Mouse (Mus musculus): ENCODE data around the gene Ldah.
A peak's percentile ranks its signal among the peaks of the same experiment; 100 is the strongest.
"Not testable (repeated sequence)": the region's sequence is repeated elsewhere in the genome, so short reads cannot be mapped to it uniquely, and the experiment has no call there.

Gene Ldah

DNA sequence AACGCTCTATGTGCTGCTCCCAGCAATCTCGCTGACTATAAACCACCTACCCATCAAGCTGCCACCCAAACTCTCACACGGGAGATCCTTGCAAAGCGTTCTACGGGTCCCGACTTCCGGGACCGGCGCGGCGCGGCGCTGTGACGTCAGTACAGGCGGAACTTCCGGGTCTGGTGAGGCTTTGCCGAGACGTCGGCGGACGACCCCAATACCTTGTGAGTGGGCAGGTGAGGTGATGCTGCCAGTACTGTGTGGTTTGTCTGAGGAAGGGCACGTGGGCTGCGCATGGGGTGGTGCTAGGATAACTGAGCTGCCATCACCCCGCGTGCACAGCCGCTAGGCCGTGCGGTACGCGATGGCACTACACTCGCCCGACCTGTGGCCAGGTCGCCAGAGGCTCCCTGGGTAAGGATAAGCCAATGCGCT lies at the start of gene Ldah:
Gene Ldah, plus strand, starts transcription at position 130 of the 426 bp plus-strand sequence.
- peak; percentile 96 for DNase-seq (ENCODE audit: low read depth, low spot score)

DNA sequence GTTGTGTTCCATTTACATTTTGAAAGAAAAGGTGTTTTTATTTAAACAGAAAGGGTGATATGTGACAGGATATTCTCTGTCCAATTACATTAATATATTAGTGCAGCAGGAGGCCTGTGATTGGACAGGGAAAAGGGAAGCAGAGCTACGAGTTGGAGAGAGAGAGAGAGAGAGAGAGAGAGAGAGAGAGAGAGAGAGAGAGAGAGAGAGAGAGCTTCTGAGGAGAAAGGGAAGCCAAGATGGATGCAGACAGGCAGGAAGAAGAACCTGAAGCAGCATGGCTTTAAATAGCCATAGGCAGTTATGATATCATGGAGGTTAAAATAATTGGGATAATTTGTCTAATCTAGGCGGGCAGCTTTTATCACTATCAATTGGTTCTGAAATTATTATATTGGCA lies 40.2 kb upstream of the Ldah start:
- DNase-seq (ENCODE audit: low read depth, low spot score) = no peak

DNA sequence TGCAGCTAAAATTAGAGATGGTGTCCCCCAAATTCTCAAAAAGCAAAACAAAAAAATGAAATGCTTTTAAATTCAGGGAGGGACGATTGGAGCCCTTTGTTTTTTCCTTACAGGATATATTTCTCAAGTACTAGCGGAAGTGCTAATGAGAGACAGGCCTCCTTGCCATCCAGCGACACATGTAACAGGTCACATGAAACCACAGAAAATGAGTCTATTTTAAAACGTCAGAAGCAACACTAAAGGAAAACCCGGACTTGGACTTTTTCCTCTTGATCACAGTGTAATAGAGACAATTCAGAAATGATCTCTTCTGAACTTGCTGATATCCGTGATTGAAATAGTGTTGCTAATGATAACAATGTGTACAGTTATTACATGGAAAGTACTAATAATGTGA lies 27.0 kb upstream of the Ldah start:
- DNase-seq (ENCODE audit: low read depth, low spot score) = no peak

GRCm38 (mm10) chr12:8181744-8182143 lies 26.2 kb upstream of the Ldah start:
- no peak for DNase-seq (ENCODE audit: low read depth, low spot score)

- no peak for DNase-seq (ENCODE audit: low read depth, low spot score)
Measured at GRCm38 (mm10) chr12:8184518-8184917, 23.4 kb upstream of the Ldah start.

DNA sequence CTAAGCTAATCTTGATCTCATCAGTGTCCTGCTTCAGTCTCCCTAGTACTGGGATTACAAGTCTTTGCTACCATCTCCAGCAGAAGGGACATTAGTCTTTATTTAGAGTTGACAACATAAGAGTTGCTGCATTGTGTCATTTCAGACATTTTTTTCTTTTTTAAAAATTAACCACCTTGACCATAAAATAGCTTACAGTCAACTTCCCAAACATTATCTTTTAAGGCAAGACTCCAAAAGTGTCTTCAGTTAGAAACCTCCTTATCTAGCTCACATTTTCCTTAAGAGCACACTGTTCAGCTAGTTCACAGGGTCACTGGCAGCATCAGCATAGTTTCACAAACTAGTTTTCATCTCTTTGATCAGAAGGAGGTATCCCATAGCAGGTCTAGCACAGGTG lies 19.7 kb upstream of the Ldah start:
- no peak for DNase-seq (ENCODE audit: low read depth, low spot score)

DNA sequence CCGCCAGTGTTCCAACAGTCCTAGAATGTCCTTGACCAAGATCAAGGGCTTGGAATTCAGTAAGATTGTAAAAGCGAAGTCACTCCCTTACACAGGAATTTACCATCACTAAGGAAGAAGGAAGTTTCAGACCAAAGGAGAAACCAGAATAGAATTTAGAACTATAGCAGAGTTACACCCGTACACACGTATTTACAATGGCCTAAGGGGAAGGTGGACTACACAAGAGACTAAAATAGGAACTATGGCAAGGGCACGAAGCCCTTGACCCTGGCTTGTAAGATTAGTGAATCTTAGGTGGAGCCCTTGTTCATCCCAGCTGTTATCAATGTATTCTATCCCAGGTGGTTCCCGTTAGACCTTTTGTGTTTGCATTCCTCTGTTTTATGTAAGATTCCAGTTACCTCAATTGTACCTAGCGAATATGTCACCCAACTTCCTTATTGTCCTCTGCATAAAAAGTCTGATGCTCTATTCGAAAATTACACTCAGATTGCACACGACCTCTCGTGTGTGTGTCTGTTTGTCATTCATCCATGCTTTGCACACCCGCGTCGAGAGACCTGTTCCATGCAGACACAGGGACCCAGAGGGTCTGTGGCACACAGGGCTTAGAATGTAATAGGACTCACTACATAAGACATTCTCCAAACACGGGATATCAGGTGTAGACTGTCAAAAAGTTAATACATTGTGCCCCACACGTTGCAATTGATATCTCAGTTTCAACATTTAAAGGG lies 18.9 kb upstream of the Ldah start:
- not testable (repeated sequence) for DNase-seq (ENCODE audit: low read depth, low spot score)

GRCm38 (mm10) chr12:8189722-8190121 lies 18.2 kb upstream of the Ldah start:
- no peak for DNase-seq (ENCODE audit: low read depth, low spot score)

DNA sequence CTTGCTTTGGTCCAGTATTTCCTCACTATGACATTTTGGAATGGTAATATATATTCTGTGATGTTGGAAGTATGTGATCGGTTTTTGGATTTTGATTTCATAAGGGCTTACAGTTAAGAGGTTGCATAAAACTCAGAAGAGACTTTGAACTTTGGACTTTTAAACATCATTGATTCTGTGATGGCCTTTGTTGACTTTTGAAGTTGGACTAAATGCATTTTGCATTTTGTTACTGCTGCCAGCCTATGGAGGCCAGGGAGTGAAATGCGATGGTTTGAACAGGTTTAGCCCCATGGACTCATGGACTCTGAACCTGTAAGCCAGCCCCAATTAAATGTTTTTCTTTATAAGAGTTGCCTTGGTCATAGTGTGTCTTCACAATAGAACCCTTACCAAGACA lies 2.2 kb upstream of the Ldah start:
- DNase-seq (ENCODE audit: low read depth, low spot score) = no peak

- no peak for DNase-seq (ENCODE audit: low read depth, low spot score)
Measured at GRCm38 (mm10) chr12:8207578-8207977, 329 bp upstream of the Ldah start.

DNA sequence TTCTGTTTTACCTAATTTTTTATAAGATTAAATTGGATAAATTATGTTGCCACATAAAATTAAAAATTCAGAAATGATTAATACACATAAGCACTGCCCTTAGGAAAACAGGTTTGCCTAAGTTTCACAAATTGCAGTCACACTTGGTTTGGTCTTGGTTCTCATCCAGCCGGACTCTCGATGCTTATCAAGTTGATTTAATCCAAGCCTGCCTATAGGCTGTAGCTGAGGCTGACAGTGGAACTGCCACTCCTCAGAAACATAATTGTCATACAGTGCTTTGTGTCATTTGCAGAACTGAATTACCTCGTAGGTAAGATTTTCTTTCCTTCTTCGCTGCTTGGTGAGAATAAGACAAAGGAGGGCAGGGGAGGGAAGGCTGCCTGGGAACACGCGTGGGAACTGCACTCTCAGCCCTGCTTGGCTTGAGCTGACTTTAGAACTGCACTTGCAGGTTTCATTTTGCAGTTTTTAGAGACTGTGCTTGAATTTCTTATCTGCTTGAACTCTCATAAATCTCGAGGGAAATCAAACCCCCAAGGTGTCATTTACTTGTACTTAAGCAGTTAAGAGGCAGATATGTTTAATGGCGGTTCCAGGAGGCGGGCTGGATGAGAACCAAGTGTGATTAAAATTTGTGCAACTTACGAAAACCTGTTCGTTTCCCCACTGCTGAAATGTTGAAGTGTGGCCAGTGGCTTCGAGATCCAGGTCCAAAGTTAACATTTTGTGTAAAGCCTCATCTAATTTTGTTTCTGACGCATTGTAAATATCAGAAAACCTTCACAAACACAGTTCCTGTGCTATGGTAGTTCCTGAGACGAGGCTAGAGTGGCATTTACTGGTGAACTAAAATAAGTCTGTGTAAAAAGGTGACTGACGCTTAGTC lies 8.7 kb downstream of the Ldah start:
- peak; percentile 67 for DNase-seq (ENCODE audit: low read depth, low spot score)

DNA sequence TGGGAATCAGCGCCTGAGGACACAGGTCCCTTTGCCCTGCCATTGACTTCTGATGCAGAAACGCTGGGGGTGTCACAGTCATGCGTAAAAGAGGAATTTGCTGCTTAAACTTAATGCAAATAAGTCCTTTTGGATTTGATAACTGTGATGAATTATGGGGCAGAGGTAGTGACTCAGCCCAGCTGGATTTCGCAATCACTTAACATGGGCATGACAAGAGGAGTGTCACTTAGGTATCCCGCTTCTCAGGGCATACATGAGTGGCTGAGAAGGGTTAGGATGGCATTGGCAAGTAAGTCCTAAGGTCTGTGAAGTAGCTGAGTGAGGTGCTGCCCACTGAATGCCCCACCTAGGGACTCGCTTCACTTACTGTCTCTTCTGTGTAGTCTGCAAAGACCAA lies 15.1 kb downstream of the Ldah start:
- DNase-seq (ENCODE audit: low read depth, low spot score) = no peak

DNA sequence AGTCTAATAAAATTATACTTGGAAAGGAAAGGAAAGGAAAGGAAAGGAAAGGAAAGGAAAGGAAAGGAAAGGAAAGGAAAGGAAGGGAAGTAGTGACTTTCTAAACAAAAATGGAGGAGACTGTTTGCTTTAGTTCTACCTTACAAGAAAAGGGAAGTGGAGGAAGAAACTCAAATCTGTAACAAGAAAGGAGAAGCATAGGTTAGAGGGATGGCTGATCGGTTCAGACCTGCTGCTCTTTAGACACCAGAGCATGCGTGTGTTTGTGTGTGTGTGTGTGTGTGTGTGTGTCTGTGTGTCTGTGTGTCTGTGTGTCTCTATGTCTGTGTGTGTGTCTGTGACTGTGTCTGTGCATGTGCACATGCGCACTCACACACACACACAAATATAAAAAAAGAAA lies 23.2 kb downstream of the Ldah start:
- DNase-seq (ENCODE audit: low read depth, low spot score) = no peak

- DNase-seq (ENCODE audit: low read depth, low spot score) = peak; percentile 68
Measured at GRCm38 (mm10) chr12:8232679-8233078, 24.8 kb downstream of the Ldah start.

- DNase-seq (ENCODE audit: low read depth, low spot score) = no peak
Measured at GRCm38 (mm10) chr12:8242181-8242580, 34.3 kb downstream of the Ldah start.

GRCm38 (mm10) chr12:8244746-8245145 lies 36.8 kb downstream of the Ldah start:
- no peak for DNase-seq (ENCODE audit: low read depth, low spot score)

DNA sequence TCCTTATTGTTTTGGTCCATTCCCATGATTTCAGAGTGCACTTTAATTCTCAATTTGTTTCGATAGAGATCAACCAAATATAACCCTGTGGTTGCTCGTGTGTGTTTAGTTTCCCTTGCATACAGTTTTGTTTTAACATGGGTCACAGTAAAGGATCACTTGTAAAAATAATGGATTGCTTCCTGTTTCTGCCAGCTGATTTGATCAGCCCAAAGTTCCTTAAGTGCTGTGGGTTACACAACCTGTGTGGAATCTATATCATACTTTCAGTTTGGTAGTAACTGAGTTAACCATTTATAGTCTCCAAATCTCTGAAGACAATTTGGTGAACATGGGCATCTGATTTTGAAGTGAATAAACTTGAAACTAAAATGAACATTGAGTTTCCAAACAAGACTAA lies 52.4 kb downstream of the Ldah start:
- no peak for DNase-seq (ENCODE audit: low read depth, low spot score)

DNA sequence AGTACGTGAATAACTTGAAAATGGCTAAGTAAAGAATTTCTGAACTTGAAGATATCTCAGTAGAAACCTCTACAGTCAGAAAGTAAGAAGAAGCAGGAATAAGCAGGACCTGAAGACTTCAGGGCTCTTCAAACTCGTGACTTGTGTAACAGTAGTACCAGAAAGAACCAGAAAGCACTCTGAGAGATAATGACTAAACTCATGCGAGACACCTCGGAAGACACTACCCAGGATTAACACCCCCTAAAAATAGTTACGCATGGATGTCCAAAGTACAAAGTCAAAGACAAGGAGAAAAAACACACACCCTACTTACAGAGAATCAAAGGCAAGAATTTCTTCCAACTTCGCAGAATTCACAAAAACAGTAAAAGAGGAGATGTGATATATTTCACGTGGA lies 58.4 kb downstream of the Ldah start:
- no peak for DNase-seq (ENCODE audit: low read depth, low spot score)

GRCm38 (mm10) chr12:8269627-8270026 lies 61.7 kb downstream of the Ldah start:
- no peak for DNase-seq (ENCODE audit: low read depth, low spot score)

GRCm38 (mm10) chr12:8271405-8271804 lies 63.5 kb downstream of the Ldah start:
- DNase-seq (ENCODE audit: low read depth, low spot score) = no peak

GRCm38 (mm10) chr12:8273471-8274171 lies 65.7 kb downstream of the Ldah start:
- DNase-seq (ENCODE audit: low read depth, low spot score) = no peak

GRCm38 (mm10) chr12:8275424-8275823 lies 67.5 kb downstream of the Ldah start:
- DNase-seq (ENCODE audit: low read depth, low spot score) = no peak

All from brain, adult 2 months (tissue).